Mouse (Mus musculus) forebrain, embryonic 15.5 days (tissue): ENCODE results near the gene Cdc7. TPM values are rescaled to one million over a fixed set of nuclear protein-coding genes. Genes with fewer than 3 reads are reported as not detected.
"Not testable (repeated sequence)": the region's sequence is repeated elsewhere in the genome, so short reads cannot be mapped to it uniquely, and the experiment has no call there.

Experiments
- ATAC-seq: fragments of 200-750 bp; cut with Nextera tagmentation; replicated peaks from 2 replicates; pipeline ENCODE4 v1.8.0; 2017; ENCODE audit warnings: mild to moderate bottlenecking, moderate TSS enrichment, moderate library complexity
- H3K27ac ChIP-seq: fragments of 300-500 bp; sonication (generic); replicated peaks from 2 replicates; pipeline ENCODE4 v1.5.1; 2015; ENCODE audit warnings: mild to moderate bottlenecking, inconsistent platforms
- H3K27me3 ChIP-seq: fragments of 300-500 bp; sonication (generic); 2 replicates; pipeline ENCODE4 v1.6.1; 2015; ENCODE audit warnings: inconsistent platforms
- H3K36me3 ChIP-seq: fragments of 300-500 bp; sonication (generic); 2 replicates; pipeline ENCODE4 v1.6.1; 2015; ENCODE audit warnings: mild to moderate bottlenecking, inconsistent platforms
- H3K4me1 ChIP-seq: fragments of 300-500 bp; sonication (generic); 2 replicates; pipeline ENCODE4 v1.6.1; 2015; ENCODE audit warnings: inconsistent platforms
- H3K4me2 ChIP-seq: fragments of 300-500 bp; sonication (generic); replicated peaks from 2 replicates; pipeline ENCODE4 v1.6.1; 2015; ENCODE audit warnings: mild to moderate bottlenecking, inconsistent platforms
- H3K4me3 ChIP-seq: fragments of 300-500 bp; sonication (generic); 2 replicates; pipeline ENCODE4 v1.5.1; 2015; ENCODE audit warnings: mild to moderate bottlenecking, inconsistent platforms
- H3K9ac ChIP-seq: fragments of 300-500 bp; sonication (generic); replicated peaks from 2 replicates; pipeline ENCODE4 v1.6.1; 2015; ENCODE audit warnings: mild to moderate bottlenecking, inconsistent platforms
- H3K9me3 ChIP-seq: fragments of 300-500 bp; sonication (generic); 2 replicates; pipeline ENCODE4 v1.6.1; 2016; ENCODE audit warnings: inconsistent platforms
- WGBS: fragments of 180-500 bp; shearing (Covaris S2); methylation state at CpG from one replicate; pipeline ENCODE4 v1.1.7; 2015; ENCODE audit warnings: mixed read lengths; 5-methylcytosine and 5-hydroxymethylcytosine counted together
- polyA plus RNA-seq: library from polyadenylated mRNA; unstranded; fragments of >200 nt; fragmentation: Nextera tagmentation; extraction: Ambion mirVana; gene quantifications from 2 replicates; pipeline ENCODE4 v1.2.1, GENCODE M21; 2015

Cdc7 gene
- polyA plus RNA-seq, 1 experiment from 2014 or later = 41.9 TPM

GRCm38 (mm10) chr5:106967578-106967977 lies 3.5 kb downstream of the Cdc7 start:
- Histone ChIP-seq H3K4me3 (no peak overlapping the region), H3K36me3 (peaks cover 15% of the 10 kb centered on the region), H3K4me1 (peaks cover 15% of the 10 kb centered on the region), H3K4me2 (no peak overlapping the region), H3K27me3 (no peaks in the 10 kb centered on the region), H3K9me3 (no peaks in the 10 kb centered on the region), H3K27ac (no peak overlapping the region), H3K9ac (no peak overlapping the region)
- no peak for ATAC-seq
- 83% methylated on average over 1 of the region's 1 CpGs for WGBS

GRCm38 (mm10) chr5:106973883-106974282 lies 9.8 kb downstream of the Cdc7 start:
- Histone ChIP-seq H3K4me2 (no peak overlapping the region), H3K4me1 (no peaks in the 10 kb centered on the region), H3K27me3 (no peaks in the 10 kb centered on the region), H3K27ac (no peak overlapping the region), H3K36me3 (peaks cover 56% of the 10 kb centered on the region), H3K4me3 (no peak overlapping the region), H3K9me3 (no peaks in the 10 kb centered on the region), H3K9ac (no peak overlapping the region)
- WGBS = 89% methylated on average over 7 of the region's 7 CpGs
- ATAC-seq = no peak

- no peak for ATAC-seq
- H3K27ac ChIP-seq = no peak overlapping the region
- H3K4me2 ChIP-seq = no peak overlapping the region
- no peaks in the 10 kb centered on the region for H3K27me3 ChIP-seq
- no peak overlapping the region for H3K9ac ChIP-seq
- H3K36me3 ChIP-seq = peaks cover 48% of the 10 kb centered on the region
- WGBS = 91% methylated on average over 7 of the region's 7 CpGs
- no peaks in the 10 kb centered on the region for H3K9me3 ChIP-seq
- no peaks in the 10 kb centered on the region for H3K4me1 ChIP-seq
- no peak overlapping the region for H3K4me3 ChIP-seq
Measured at GRCm38 (mm10) chr5:106979156-106979555, 15.0 kb downstream of the Cdc7 start.

GRCm38 (mm10) chr5:106982298-106982952 lies 18.3 kb downstream of the Cdc7 start:
- no peak overlapping the region for H3K4me2 ChIP-seq
- H3K4me1 ChIP-seq = no peaks in the 10 kb centered on the region
- H3K36me3 ChIP-seq = peaks cover 25% of the 10 kb centered on the region
- H3K27ac ChIP-seq = no peak overlapping the region
- H3K27me3 ChIP-seq = no peaks in the 10 kb centered on the region
- no peak overlapping the region for H3K4me3 ChIP-seq
- H3K9ac ChIP-seq = no peak overlapping the region
- no peaks in the 10 kb centered on the region for H3K9me3 ChIP-seq
- no peak for ATAC-seq
- 87% methylated on average over 7 of the region's 7 CpGs for WGBS

GRCm38 (mm10) chr5:106984934-106985333 lies 20.8 kb downstream of the Cdc7 start:
- not testable (repeated sequence) for ATAC-seq, H3K4me3 ChIP-seq, H3K27ac ChIP-seq, H3K4me2 ChIP-seq, H3K9me3 ChIP-seq, H3K4me1 ChIP-seq, H3K9ac ChIP-seq, H3K27me3 ChIP-seq
- peaks cover 21% of the 10 kb centered on the region for H3K36me3 ChIP-seq
- 93% methylated on average over 3 of the region's 3 CpGs for whole genome bisulfite sequencing

GRCm38 (mm10) chr5:106985594-106985993 lies 21.5 kb downstream of the Cdc7 start:
- H3K36me3 ChIP-seq = peaks cover 16% of the 10 kb centered on the region
- H3K4me2 ChIP-seq = no peak overlapping the region
- 55% methylated on average over 2 of the region's 2 CpGs for WGBS
- H3K27me3 ChIP-seq = no peaks in the 10 kb centered on the region
- no peak overlapping the region for H3K27ac ChIP-seq
- H3K4me3 ChIP-seq = no peak overlapping the region
- no peak for ATAC-seq
- H3K9me3 ChIP-seq = no peaks in the 10 kb centered on the region
- H3K4me1 ChIP-seq = no peaks in the 10 kb centered on the region; the same call in 1 of the 2 replicates
- H3K9ac ChIP-seq = no peak overlapping the region

- H3K9ac ChIP-seq = no peak overlapping the region
- no peak overlapping the region for H3K27ac ChIP-seq
- H3K27me3 ChIP-seq = 0 out of 2 replicates have a peak, but pooled peaks cover 5% of the 10 kb centered on the region
- H3K4me3 ChIP-seq = no peak overlapping the region
- WGBS = 76% methylated on average over 8 of the region's 8 CpGs
- H3K36me3 ChIP-seq = peaks cover 4% of the 10 kb centered on the region; the same call in 1 of the 2 replicates
- H3K9me3 ChIP-seq = no peaks in the 10 kb centered on the region
- no peak overlapping the region for H3K4me2 ChIP-seq
- ATAC-seq = no peak
- H3K4me1 ChIP-seq = no peaks in the 10 kb centered on the region; the same call in 1 of the 2 replicates
Measured at GRCm38 (mm10) chr5:106989181-106989580, 25.1 kb downstream of the Cdc7 start.

GRCm38 (mm10) chr5:106989786-106990185 lies 25.7 kb downstream of the Cdc7 start:
- no peak overlapping the region for H3K4me2 ChIP-seq
- no peaks in the 10 kb centered on the region for H3K36me3 ChIP-seq
- no peaks in the 10 kb centered on the region; the same call in 1 of the 2 replicates for H3K4me1 ChIP-seq
- ATAC-seq = no peak
- 76% methylated on average over 12 of the region's 12 CpGs for WGBS
- H3K4me3 ChIP-seq = no peak overlapping the region
- H3K9me3 ChIP-seq = no peaks in the 10 kb centered on the region
- no peak overlapping the region for H3K27ac ChIP-seq
- no peak overlapping the region for H3K9ac ChIP-seq
- H3K27me3 ChIP-seq = 0 out of 2 replicates have a peak, but pooled peaks cover 5% of the 10 kb centered on the region

- H3K4me1 ChIP-seq = no peaks in the 10 kb centered on the region; the same call in 1 of the 2 replicates
- no peaks in the 10 kb centered on the region for H3K9me3 ChIP-seq
- ATAC-seq = no peak; the same call in 1 of the 2 replicates
- H3K36me3 ChIP-seq = no peaks in the 10 kb centered on the region
- H3K4me2 ChIP-seq = no peak overlapping the region
- H3K27me3 ChIP-seq = 0 out of 2 replicates have a peak, but pooled peaks cover 5% of the 10 kb centered on the region
- no peak overlapping the region for H3K4me3 ChIP-seq
- H3K27ac ChIP-seq = no peak overlapping the region
- WGBS = 53% methylated on average over 14 of the region's 14 CpGs
- no peak overlapping the region for H3K9ac ChIP-seq
Measured at GRCm38 (mm10) chr5:106990639-106991299, 26.6 kb downstream of the Cdc7 start.

- Histone ChIP-seq H3K4me1 (no peaks in the 10 kb centered on the region; the same call in 1 of the 2 replicates), H3K4me3 (no peak overlapping the region), H3K27me3 (0 out of 2 replicates have a peak, but pooled peaks cover 5% of the 10 kb centered on the region), H3K27ac (no peak overlapping the region), H3K9ac (no peak overlapping the region), H3K36me3 (no peaks in the 10 kb centered on the region), H3K4me2 (no peak overlapping the region), H3K9me3 (no peaks in the 10 kb centered on the region)
- ATAC-seq = no peak
- WGBS = 76% methylated on average over 8 of the region's 8 CpGs
Measured at GRCm38 (mm10) chr5:106991300-106991929, 27.3 kb downstream of the Cdc7 start.

GRCm38 (mm10) chr5:106994716-106995115 lies 30.6 kb downstream of the Cdc7 start:
- H3K27me3 ChIP-seq = 0 out of 2 replicates have a peak, but pooled peaks cover 5% of the 10 kb centered on the region
- WGBS = 31% methylated on average over 3 of the region's 3 CpGs

GRCm38 (mm10) chr5:106995886-106996538 lies 31.9 kb downstream of the Cdc7 start:
- Histone ChIP-seq H3K4me2 (no peak overlapping the region), H3K4me3 (no peak overlapping the region), H3K27me3 (0 out of 2 replicates have a peak, but pooled peaks cover 4% of the 10 kb centered on the region), H3K36me3 (no peaks in the 10 kb centered on the region), H3K9ac (no peak overlapping the region), H3K4me1 (no peaks in the 10 kb centered on the region), H3K27ac (no peak overlapping the region), H3K9me3 (no peaks in the 10 kb centered on the region)
- WGBS = 46% methylated on average over 5 of the region's 5 CpGs
- no peak for ATAC-seq

More at GRCm38 (mm10) chr5:106994716-106995115, 30.6 kb downstream of the Cdc7 start:
- no peaks in the 10 kb centered on the region for H3K36me3 ChIP-seq
- H3K27ac ChIP-seq = no peak overlapping the region
- ATAC-seq = no peak
- no peak overlapping the region for H3K4me2 ChIP-seq
- H3K4me1 ChIP-seq = no peaks in the 10 kb centered on the region; the same call in 1 of the 2 replicates
- no peaks in the 10 kb centered on the region for H3K9me3 ChIP-seq
- H3K9ac ChIP-seq = no peak overlapping the region
- no peak overlapping the region for H3K4me3 ChIP-seq
